Mouse (Mus musculus): Measurements from ENCODE around the gene Tspan5.

DNA sequence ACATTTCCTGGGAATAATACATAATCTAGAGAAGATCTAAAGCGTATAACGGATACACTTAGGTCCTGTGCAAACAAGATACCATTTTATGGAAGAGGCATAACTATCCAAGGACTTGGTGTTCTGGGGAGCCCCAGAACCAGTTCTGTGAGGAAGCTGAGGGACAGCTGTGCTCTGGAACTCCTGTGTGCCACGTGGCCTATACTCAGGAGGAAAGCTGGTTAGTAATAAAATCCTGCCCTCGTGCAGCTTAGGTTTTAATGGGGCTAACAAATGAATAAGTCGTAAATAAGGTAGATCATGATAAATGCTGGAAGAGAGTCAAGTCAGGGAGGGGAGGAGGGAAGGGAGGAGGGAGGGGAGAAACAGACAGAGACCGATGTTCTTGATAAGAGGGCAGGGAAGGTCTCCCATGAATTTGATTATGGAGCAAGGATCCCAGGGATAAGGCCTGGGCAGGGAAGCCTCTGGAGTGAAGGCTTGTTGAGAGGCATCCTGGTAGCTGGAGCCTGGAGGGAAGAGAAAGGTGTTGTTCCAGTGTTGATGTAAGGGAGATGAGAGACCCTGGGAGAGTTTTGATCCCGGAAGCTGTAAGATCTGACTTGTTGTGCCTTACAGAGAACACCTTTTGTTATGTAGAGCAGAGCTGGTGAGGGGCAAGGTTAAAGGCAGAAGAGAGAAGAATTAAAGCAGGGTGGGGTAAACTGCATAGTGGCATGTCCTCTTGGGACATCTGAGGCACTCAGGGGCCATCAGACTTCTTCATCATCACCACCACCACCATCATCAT lies 34.1 kb downstream of the Tspan5 start:
- TF ChIP-seq GABPA (IDR thresholded peaks at IDR 0.05; ENCODE audit: low read depth, low read length), result no peak
- TF ChIP-seq POLR2AphosphoS2 (IDR thresholded peaks at IDR 0.05; ENCODE audit: low read length), result no peak
- TF ChIP-seq POLR2A (IDR thresholded peaks at IDR 0.05; ENCODE audit: control insufficient read depth in 1 of 2, insufficient read depth in 1 of 2, low read depth in 1 of 2, low read length in 2 of 2, poor library complexity in 1 of 2), result no peak
- TF ChIP-seq TCF12 (IDR thresholded peaks at IDR 0.05; ENCODE audit: low read depth, low read length), result no peak
- no peak for TF ChIP-seq ZMIZ1 (IDR thresholded peaks at IDR 0.05; ENCODE audit: low read depth, low read length)

Measured in MEL (cell line).